Mouse (Mus musculus): ENCODE data around the gene Srsf3.

GRCm38 (mm10) chr17:29007641-29008325 is 24.6 kb upstream of the Srsf3 start, which contains the start of gene Stk38:
- TF ChIP-seq CTCF (IDR thresholded peaks at IDR 0.05; ENCODE audit: extremely low read depth, insufficient read depth, low read length), result no peak
- TF ChIP-seq POLR2A (IDR thresholded peaks at IDR 0.05; ENCODE audit: extremely low read depth, insufficient read depth, low read length), result peak; percentile 85

All from cortical plate, adult 2 months (tissue).